Mouse (Mus musculus): ENCODE measurements at regions not wholly inside any gene's neighbourhood (a gene's known extent, or its start where the extent isn't known, plus 50 kb on each side); places are given as distances from the start of the nearest gene placed in this dataset.

DNA sequence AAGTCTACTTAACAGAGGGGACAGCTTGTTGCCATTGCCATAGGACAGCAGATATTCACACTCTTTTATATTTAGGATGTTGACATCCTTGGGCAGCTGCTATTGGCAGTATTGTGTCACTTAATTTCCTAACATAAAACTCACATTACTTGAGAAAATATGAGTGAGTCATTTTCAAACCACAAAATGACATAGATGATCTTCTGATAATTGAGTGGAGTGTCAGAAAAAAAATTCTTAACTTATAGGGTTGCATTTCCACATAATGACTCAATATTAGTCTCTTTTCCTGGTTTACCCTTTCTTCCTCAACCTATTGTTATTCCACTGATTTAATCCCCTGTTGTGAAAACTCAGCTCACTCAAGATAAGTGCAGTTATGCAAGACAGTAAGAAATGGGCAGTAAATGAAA lies 2629.5 kb upstream of the Gm7489 start:
- no peak for TF ChIP-seq CTCF (IDR thresholded peaks at IDR 0.05; ENCODE audit: low read depth, low read length)
- TF ChIP-seq POLR2A (IDR thresholded peaks at IDR 0.05; ENCODE audit: insufficient read depth, low read length), result no peak
- no peak for TF ChIP-seq EP300 (IDR thresholded peaks at IDR 0.05; ENCODE audit: insufficient read depth, low read depth, low read length)

All from ES-Bruce4 (cell line).